Mouse (Mus musculus) stomach, postnatal 0 days (tissue): ENCODE measurements around the gene Snrnp35. TPM values are rescaled to one million over a fixed set of nuclear protein-coding genes. Genes with fewer than 3 reads are reported as not detected.
A peak's percentile ranks its signal among the peaks of the same experiment; 100 is the strongest.

Source experiments
- ATAC-seq: fragments of 200-750 bp; cut with Nextera tagmentation; 2 replicates; pipeline ENCODE4 v1.8.0; 2017; ENCODE audit not compliant: low FRiP score, low TSS enrichment
- DNase-seq: peaks from one replicate; pipeline ENCODE4 v3.0.0-alpha.2; 2016; ENCODE audit warnings: low spot score
- H3K27ac ChIP-seq: fragments of 300-500 bp; sonication (generic); replicated peaks from 2 replicates; pipeline ENCODE4 v1.5.1; 2014; ENCODE audit warnings: mild to moderate bottlenecking, control low read depth
- H3K27me3 ChIP-seq: fragments of 300-500 bp; sonication (generic); 2 replicates; pipeline ENCODE4 v1.6.1; 2014; ENCODE audit warnings: low read length; ENCODE audit not compliant: control insufficient read depth, insufficient read depth
- H3K36me3 ChIP-seq: fragments of 300-500 bp; sonication (generic); 2 replicates; pipeline ENCODE4 v1.6.1; 2014; ENCODE audit warnings: low read length, mixed read lengths; ENCODE audit not compliant: control insufficient read depth, insufficient read depth
- H3K4me1 ChIP-seq: fragments of 300-500 bp; sonication (generic); replicated peaks from 2 replicates; pipeline ENCODE4 v1.6.1; 2014; ENCODE audit warnings: antibody characterized with exemption; ENCODE audit not compliant: control insufficient read depth, insufficient read depth
- H3K4me2 ChIP-seq: fragments of 300-500 bp; sonication (generic); replicated peaks from 2 replicates; pipeline ENCODE4 v1.6.1; 2014; ENCODE audit warnings: low read depth, mild to moderate bottlenecking, control low read depth, moderate library complexity
- H3K4me3 ChIP-seq: fragments of 300-500 bp; sonication (generic); 2 replicates; pipeline ENCODE4 v1.5.1; 2014; ENCODE audit warnings: low read depth, low read length, control low read depth
- H3K9ac ChIP-seq: fragments of 300-500 bp; sonication (generic); 2 replicates; pipeline ENCODE4 v1.6.1; 2014; ENCODE audit warnings: mild to moderate bottlenecking, low read length, control low read depth, mixed read lengths
- H3K9me3 ChIP-seq: fragments of 300-500 bp; sonication (generic); 2 replicates; pipeline ENCODE4 v1.6.1; 2016; ENCODE audit warnings: low read length; ENCODE audit not compliant: control insufficient read depth
- CTCF ChIP-seq: IDR thresholded peaks from 2 replicates; pipeline ENCODE4 v1.5.1; 2016; ENCODE audit warnings: antibody characterized with exemption, low read depth, mild to moderate bottlenecking, moderate library complexity
- EP300 ChIP-seq: optimal IDR thresholded peaks from 2 replicates; pipeline ENCODE3; 2016; ENCODE audit warnings: antibody characterized with exemption
- WGBS: fragments of 180-500 bp; shearing (Covaris S2); extraction: QIAGEN DNeasy Blood & Tissue Kit; methylation state at CpG from one replicate; pipeline ENCODE4 v1.1.7; 2014; 5-methylcytosine and 5-hydroxymethylcytosine counted together
- polyA plus RNA-seq: library from polyadenylated mRNA; unstranded; fragments of >200 nt; fragmentation: Nextera tagmentation; extraction: Ambion mirVana; gene quantifications from 2 replicates; pipeline ENCODE4 v1.2.1, GENCODE M21; 2015

Snrnp35 gene
- polyA plus RNA-seq, 1 experiment from 2014 or later, result 10.8 TPM

DNA sequence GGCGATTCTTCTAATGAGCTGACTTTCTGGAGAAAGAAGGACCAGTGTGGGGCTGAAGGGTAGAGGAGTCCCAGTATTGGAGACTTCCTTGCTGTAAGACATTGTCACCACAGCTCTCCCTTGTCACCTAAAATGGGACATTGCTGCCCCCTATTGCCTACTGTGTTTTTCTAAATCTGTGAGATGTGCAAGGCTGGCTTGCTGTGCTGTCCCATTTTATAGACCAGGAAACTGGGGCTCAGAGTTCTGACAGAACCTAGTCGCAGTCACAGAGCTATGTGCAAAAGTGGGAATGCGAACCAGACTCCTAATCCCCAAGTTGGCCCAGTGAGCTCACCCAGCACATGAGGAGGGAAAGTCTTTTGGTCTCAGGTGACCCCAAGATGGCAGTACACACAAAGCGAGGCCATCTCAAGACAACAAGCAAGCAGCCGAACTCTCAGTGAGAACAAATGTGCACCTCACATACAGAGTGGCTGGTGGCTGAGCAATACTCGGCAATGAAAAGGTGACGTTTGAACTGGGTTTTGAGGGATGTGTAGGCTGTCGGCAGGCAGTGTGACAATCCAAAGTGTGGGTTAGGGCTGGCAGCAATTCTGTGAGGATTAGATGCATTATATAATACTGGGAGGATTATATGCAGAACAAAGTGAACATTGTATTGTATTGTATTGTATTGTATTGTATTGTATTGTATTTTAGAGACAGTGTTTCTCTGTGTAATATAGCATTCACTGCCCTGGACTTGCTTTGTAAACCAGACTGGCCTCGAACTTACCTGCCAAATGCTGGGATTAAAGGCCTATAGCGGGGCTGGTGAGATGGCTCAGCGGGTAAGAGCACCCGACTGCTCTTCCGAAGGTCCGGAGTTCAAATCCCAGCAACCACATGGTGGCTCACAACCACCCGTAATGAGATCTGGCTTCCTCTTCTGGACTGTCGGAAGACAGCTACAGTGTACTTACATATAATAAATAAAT lies 56.2 kb downstream of the Snrnp35 start:
- DNase-seq (no peak), ATAC-seq (no peak)

DNA sequence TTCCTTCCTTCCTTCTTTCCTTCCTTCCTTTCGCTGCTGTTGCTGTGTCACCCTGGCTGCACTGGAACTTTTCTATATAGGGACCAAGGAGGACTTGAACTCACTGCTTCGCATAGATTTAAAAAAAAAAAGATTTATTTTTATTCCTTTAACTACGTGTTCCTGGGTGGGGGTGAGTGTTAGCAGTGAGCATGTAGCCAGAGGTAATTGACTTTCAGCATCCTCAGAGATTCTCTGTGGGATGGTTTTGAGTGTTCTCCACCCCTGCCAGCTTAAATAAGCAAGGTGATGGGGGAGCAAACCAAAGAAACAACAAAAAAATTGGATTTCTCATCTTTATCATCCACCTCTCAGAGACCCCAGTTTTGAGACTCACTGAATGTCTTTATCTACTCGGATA lies 57.0 kb downstream of the Snrnp35 start:
- H3K27ac ChIP-seq, result no peak overlapping the region
- WGBS, result 74% methylated on average over 4 of the region's 4 CpGs
- H3K9ac ChIP-seq, result no peak overlapping the region

More for the DNA sequence above, 56.2 kb downstream of the Snrnp35 start:
- no peak overlapping the region for H3K4me3 ChIP-seq
- no peak for TF ChIP-seq EP300
- peak; percentile 71 for TF ChIP-seq CTCF
- H3K9me3 ChIP-seq, result no peaks in the 10 kb centered on the region
- WGBS, result 73% methylated on average over 15 of the region's 16 CpGs
- H3K36me3 ChIP-seq, result peaks cover 4% of the 10 kb centered on the region; the same call in 1 of the 2 replicates
- H3K27me3 ChIP-seq, result no peaks in the 10 kb centered on the region
- no peak overlapping the region for H3K4me2 ChIP-seq
- H3K9ac ChIP-seq, result no peak overlapping the region
- H3K27ac ChIP-seq, result no peak overlapping the region
- no peaks in the 10 kb centered on the region for H3K4me1 ChIP-seq

DNA sequence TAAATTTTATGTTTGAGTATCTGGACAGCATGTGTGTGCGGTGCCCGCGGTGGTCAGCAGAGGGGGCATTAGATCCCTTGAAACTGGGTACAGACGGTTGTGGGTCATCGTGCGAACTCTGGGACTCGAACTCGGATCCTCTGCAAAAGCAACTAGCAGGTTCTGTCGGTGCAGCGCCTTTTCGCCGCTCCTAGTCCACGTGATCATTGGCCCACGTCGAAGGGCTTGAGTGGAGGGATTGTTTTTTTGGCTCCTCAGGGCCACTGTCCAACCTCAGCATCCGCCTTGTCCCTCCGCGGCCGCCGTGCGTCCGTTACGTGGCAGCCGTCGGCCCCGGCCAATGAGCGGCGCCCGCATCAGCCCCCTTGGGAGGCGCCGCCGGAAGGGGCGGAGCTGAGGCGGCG lies 57.5 kb downstream of the Snrnp35 start, which contains the start of gene Tmed2:
Tmed2 (plus strand) TSS at position 313 of the 404 bp plus-strand sequence.
- Histone ChIP-seq H3K9ac (peak within 1 kb of the TSS; percentile 89), H3K4me2 (peak within 1 kb of the TSS; percentile 62), H3K4me3 (peak within 1 kb of the TSS; percentile 72), H3K27me3 (no peaks in the 10 kb centered on the region), H3K36me3 (peaks cover 12% of the 10 kb centered on the region), H3K4me1 (no peaks in the 10 kb centered on the region), H3K27ac (peak within 1 kb of the TSS; percentile 96), H3K9me3 (no peaks in the 10 kb centered on the region)
- peak; percentile 58 for TF ChIP-seq CTCF
- no peak for TF ChIP-seq EP300
- ATAC-seq (peak; percentile 94), DNase-seq (peak; percentile 96)
- under 1% methylated on average over 35 of the region's 35 CpGs for WGBS

More for the DNA sequence above, 57.0 kb downstream of the Snrnp35 start:
- ATAC-seq, result no peak
- DNase-seq, result no peak
- H3K4me2 ChIP-seq, result peak overlapping the region; percentile 35; the same call in 1 of the 2 replicates
- no peaks in the 10 kb centered on the region for H3K27me3 ChIP-seq
- H3K36me3 ChIP-seq, result peaks cover 12% of the 10 kb centered on the region
- TF ChIP-seq CTCF (no peak), EP300 (no peak)
- no peaks in the 10 kb centered on the region for H3K9me3 ChIP-seq
- peak overlapping the region; percentile 72; the same call in 1 of the 2 replicates for H3K4me3 ChIP-seq
- H3K4me1 ChIP-seq, result no peaks in the 10 kb centered on the region

Other genes with a start within 250 kb of the Snrnp35 start
- gene Pitpnm2, start 233.4 kb upstream of the Snrnp35 start, polyA plus RNA-seq, result 1.8 and 2.3 TPM in 2 replicates
- 2.2 and 2.9 TPM in 2 replicates for gene Mphosph9, start 155.2 kb upstream of the Snrnp35 start, polyA plus RNA-seq
- 6.4 and 6.9 TPM in 2 replicates for gene 2810006K23Rik, start 155.0 kb upstream of the Snrnp35 start, polyA plus RNA-seq
- 57.6 and 81.6 TPM in 2 replicates for gene Cdk2ap1, start 120.1 kb upstream of the Snrnp35 start, polyA plus RNA-seq
- gene Sbno1, start 57.1 kb upstream of the Snrnp35 start, polyA plus RNA-seq, result 44.8 and 45.2 TPM in 2 replicates
- gene Kmt5a, start 43.2 kb upstream of the Snrnp35 start, polyA plus RNA-seq, result 64.1 and 90.2 TPM in 2 replicates
- gene Rilpl2, start 4.8 kb upstream of the Snrnp35 start, polyA plus RNA-seq, result 19.3 and 20.7 TPM in 2 replicates
- 9.0 and 9.3 TPM in 2 replicates for gene Rilpl1, start 48.3 kb downstream of the Snrnp35 start, polyA plus RNA-seq
- gene Tmed2, start 57.6 kb downstream of the Snrnp35 start, polyA plus RNA-seq, result 544 and 572 TPM in 2 replicates
- gene Ddx55, start 69.7 kb downstream of the Snrnp35 start, polyA plus RNA-seq, result 5.8 and 6.1 TPM in 2 replicates
- gene Eif2b1, start 96.0 kb downstream of the Snrnp35 start, polyA plus RNA-seq, result 58.8 and 61.2 TPM in 2 replicates
- gene Gtf2h3, start 96.0 kb downstream of the Snrnp35 start, polyA plus RNA-seq, result 24.9 and 27.6 TPM in 2 replicates
- 27.2 and 29.2 TPM in 2 replicates for gene Atp6v0a2, start 145.4 kb downstream of the Snrnp35 start, polyA plus RNA-seq
- gene Dnah10, start 242.0 kb downstream of the Snrnp35 start, polyA plus RNA-seq, result 0.04 and 0.10 TPM in 2 replicates